Mouse (Mus musculus) thymus, adult 2 months (tissue): Measurements from ENCODE around the gene Myh3. TPM values are rescaled to one million over a fixed set of nuclear protein-coding genes. Genes with fewer than 3 reads are reported as not detected.

Experiments
- DNase-seq: peaks from one replicate; pipeline ENCODE4 v3.0.0; 2021
- H3K27ac ChIP-seq: fragments of 200-500 bp; 2 replicates; pipeline ENCODE4 v1.5.1; 2012; ENCODE audit warnings: low read length, control low read depth; ENCODE audit not compliant: control insufficient read depth, insufficient read depth
- H3K27me3 ChIP-seq: fragments of 200-500 bp; 2 replicates; pipeline ENCODE4 v1.6.1; 2012; ENCODE audit warnings: mild to moderate bottlenecking, low read length, moderate library complexity, mixed read lengths; ENCODE audit not compliant: control insufficient read depth, insufficient read depth
- H3K36me3 ChIP-seq: fragments of 200-500 bp; 2 replicates; pipeline ENCODE4 v1.6.1; 2012; ENCODE audit warnings: mild to moderate bottlenecking, low read length, moderate library complexity; ENCODE audit not compliant: control insufficient read depth, insufficient read depth
- H3K4me1 ChIP-seq: fragments of 200-500 bp; replicated peaks from 2 replicates; pipeline ENCODE4 v1.6.1; 2012; ENCODE audit warnings: low read length; ENCODE audit not compliant: control insufficient read depth, insufficient read depth
- H3K4me3 ChIP-seq: fragments of 200-500 bp; 2 replicates; pipeline ENCODE4 v1.5.1; 2012; ENCODE audit warnings: mild to moderate bottlenecking, low read length, control low read depth, moderate library complexity; ENCODE audit not compliant: control insufficient read depth, insufficient read depth
- CTCF ChIP-seq: fragments of 200-500 bp; IDR thresholded peaks from 2 replicates; pipeline ENCODE4 v1.5.1; 2012; ENCODE audit warnings: mild to moderate bottlenecking, control low read depth, low read length, moderate library complexity, borderline replicate concordance; ENCODE audit not compliant: control insufficient read depth, poor library complexity, insufficient read depth; ENCODE audit errors: extremely low read depth
- POLR2A ChIP-seq: fragments of 200-500 bp; IDR thresholded peaks from 2 replicates; pipeline ENCODE4 v1.6.1; 2012; ENCODE audit warnings: mild to moderate bottlenecking, low read length, control low read depth, moderate library complexity; ENCODE audit not compliant: control insufficient read depth, poor library complexity, insufficient read depth; ENCODE audit errors: extremely low read depth
- WGBS: fragments of 180-500 bp; shearing (Covaris S2); methylation state at CpG from one replicate; pipeline ENCODE4 v1.1.7; 2018; 5-methylcytosine and 5-hydroxymethylcytosine counted together
- polyA plus RNA-seq: library from polyadenylated mRNA; depleted of rRNA; stranded (reverse); fragments of >200 nt; gene quantifications from 2 replicates; pipeline ENCODE4 v1.2.3, GENCODE M21; 2012

Gene Myh3
- polyA plus RNA-seq, 1 experiment: 0.18 TPM

DNA sequence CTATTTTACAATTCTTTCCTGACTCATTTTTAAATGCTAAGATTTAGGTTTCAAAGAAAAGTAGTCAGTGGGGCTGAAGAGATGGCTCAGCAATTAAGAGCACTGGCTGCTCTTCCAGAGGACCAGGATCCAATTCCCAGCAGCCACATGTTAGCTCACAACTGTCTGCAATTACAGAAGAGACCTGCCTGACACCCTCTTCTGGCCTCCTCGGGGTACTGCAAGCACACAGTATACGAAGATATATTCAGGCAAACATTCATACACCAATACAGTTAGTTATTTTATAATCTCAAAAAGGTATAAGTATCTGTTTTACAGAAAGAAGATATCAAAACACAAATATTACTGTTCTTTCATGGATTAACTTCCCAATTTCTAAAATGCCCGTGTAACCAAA, 38.3 kb upstream of the Myh3 start:
- no peak for TF ChIP-seq POLR2A
- no peak for TF ChIP-seq CTCF
- DNase-seq: no peak
- Histone ChIP-seq H3K4me1 (no peaks in the 10 kb centered on the region), H3K4me3 (no peak overlapping the region), H3K36me3 (peaks cover 33% of the 10 kb centered on the region), H3K27ac (no peak overlapping the region), H3K27me3 (no peaks in the 10 kb centered on the region)
- 93% methylated on average over 3 of the region's 3 CpGs for WGBS

DNA sequence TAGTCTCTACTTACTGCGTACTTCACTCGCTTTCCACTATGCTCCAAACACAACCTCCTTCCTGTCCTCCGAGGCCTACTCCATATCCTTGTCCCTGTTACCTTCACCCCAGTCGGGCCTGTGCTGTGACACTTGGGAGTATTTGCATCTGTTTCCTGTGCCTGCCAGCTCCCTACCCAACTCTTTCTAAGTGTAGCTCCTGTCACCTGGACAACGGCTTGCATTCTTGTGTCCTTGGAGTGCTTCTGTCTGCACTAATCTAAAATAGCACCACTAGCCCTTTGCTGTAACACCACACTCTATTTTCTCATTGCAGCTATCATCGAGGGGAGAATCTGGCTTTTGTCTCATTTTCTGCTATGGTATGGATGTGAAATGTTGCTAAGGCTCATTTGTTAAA, 37.6 kb upstream of the Myh3 start:
- peaks cover 37% of the 10 kb centered on the region for H3K36me3 ChIP-seq
- no peaks in the 10 kb centered on the region for H3K4me1 ChIP-seq
- no peak for TF ChIP-seq POLR2A
- TF ChIP-seq CTCF: no peak
- over 99% methylated on average over 6 of the region's 6 CpGs for WGBS
- no peaks in the 10 kb centered on the region for H3K27me3 ChIP-seq
- no peak overlapping the region for H3K27ac ChIP-seq
- no peak overlapping the region for H3K4me3 ChIP-seq
- no peak for DNase-seq

DNA sequence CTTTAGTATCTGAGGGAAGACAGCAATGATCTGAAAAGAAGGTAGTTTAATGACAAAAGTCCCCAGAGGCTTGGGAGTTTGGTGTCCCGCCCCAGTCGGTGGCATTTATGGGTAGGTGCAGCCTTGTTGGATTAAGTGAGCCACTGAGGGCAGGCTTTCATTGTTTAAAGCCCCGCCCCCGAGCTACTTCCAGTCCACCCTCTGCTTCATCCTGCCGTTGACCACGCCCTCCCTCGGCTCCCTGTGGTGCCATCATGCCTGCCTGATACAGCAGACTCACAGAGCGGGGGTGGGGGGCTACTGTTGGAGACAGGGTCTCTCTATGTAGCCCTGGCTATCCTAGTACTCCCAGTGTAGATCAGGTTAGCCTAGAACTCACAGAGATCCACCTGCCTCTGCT, 35.1 kb upstream of the Myh3 start:
- Histone ChIP-seq H3K36me3 (peaks cover 36% of the 10 kb centered on the region), H3K27me3 (no peaks in the 10 kb centered on the region), H3K4me1 (no peaks in the 10 kb centered on the region), H3K4me3 (no peak overlapping the region), H3K27ac (no peak overlapping the region)
- TF ChIP-seq CTCF: no peak
- no peak for TF ChIP-seq POLR2A
- no peak for DNase-seq
- WGBS: 93% methylated on average over 8 of the region's 8 CpGs

DNA sequence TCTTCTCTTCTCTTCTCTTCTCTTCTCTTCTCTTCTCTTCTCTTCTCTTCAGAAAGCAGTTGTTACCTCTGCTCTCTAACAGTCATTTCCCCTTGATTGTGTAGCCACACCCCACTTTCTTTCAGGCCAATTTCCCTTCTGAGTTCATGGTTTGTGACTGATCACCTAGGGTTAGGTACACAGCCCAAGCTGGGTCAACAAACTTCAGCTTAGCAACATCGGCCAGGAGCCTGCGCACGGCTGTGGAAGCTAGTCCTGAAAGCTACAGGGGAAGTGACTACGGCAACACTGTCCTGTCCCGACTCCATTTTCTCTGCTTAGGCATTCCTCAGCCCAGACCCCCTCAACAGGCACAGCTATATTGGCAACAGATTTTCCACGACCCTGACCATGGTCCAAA, 33.1 kb upstream of the Myh3 start:
- DNase-seq: no peak
- WGBS: 89% methylated on average over 6 of the region's 6 CpGs
- H3K36me3 ChIP-seq: peaks cover 24% of the 10 kb centered on the region
- no peak for TF ChIP-seq CTCF
- no peak for TF ChIP-seq POLR2A
- H3K27ac ChIP-seq: no peak overlapping the region
- H3K4me1 ChIP-seq: no peaks in the 10 kb centered on the region
- no peaks in the 10 kb centered on the region for H3K27me3 ChIP-seq
- no peak overlapping the region for H3K4me3 ChIP-seq

DNA sequence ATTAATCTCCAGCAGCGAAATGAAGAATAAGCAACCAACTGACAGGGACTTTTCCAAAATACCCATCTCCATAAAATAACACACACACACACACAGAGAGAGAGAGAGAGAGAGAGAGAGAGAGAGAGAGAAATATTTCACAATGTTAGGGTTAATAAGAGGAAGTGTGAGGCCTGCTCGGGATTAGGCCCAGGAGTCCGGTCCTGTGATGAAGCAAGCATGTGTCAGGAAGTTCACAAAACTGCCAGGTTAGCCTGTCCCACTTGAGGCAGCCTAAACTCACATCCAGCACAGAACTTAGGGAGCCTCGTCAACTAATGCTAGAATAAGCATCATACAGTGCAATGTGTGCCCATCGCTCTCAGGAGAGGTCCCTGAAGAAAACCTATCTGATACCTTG, 30.9 kb upstream of the Myh3 start:
- Histone ChIP-seq H3K36me3 (peaks cover 6% of the 10 kb centered on the region), H3K27ac (no peak overlapping the region), H3K4me3 (no peak overlapping the region), H3K4me1 (no peaks in the 10 kb centered on the region), H3K27me3 (no peaks in the 10 kb centered on the region)
- no peak for TF ChIP-seq CTCF
- no peak for TF ChIP-seq POLR2A
- DNase-seq: no peak
- 88% methylated on average over 5 of the region's 5 CpGs for WGBS

DNA sequence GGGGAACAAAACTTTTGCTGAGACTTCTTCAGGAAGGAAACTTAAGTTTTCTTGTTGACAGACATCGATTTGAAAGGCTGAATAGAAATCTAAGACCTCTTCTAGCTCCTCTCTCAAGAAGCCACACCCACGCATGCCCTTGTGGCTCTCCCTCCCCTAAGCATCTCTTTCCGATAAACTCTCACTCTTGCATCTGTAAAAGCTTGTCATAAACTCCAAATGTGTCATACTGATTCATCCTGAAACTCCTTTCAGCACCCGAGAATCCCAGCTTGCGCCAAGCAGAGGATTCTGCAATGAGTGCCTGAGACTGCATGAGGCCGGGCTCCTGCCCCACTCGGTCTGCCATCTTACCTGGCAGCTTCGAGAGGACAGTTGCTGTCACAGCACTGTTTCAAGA, 29.6 kb upstream of the Myh3 start:
- no peak for DNase-seq
- WGBS: 82% methylated on average over 8 of the region's 8 CpGs
- Histone ChIP-seq H3K4me1 (no peaks in the 10 kb centered on the region), H3K27me3 (no peaks in the 10 kb centered on the region), H3K27ac (no peak overlapping the region), H3K4me3 (no peak overlapping the region), H3K36me3 (peaks cover 6% of the 10 kb centered on the region)
- TF ChIP-seq POLR2A: no peak
- no peak for TF ChIP-seq CTCF

GRCm38 (mm10) chr11:67049256-67049655, 28.8 kb upstream of the Myh3 start:
- no peaks in the 10 kb centered on the region for H3K4me1 ChIP-seq
- WGBS: 90% methylated on average over 3 of the region's 3 CpGs
- no peak overlapping the region for H3K4me3 ChIP-seq
- no peak for TF ChIP-seq CTCF
- TF ChIP-seq POLR2A: no peak
- no peak overlapping the region for H3K27ac ChIP-seq
- no peaks in the 10 kb centered on the region for H3K27me3 ChIP-seq
- H3K36me3 ChIP-seq: peaks cover 6% of the 10 kb centered on the region
- DNase-seq: no peak
